Mouse (Mus musculus) layer of hippocampus, postnatal 10 days (tissue): ENCODE data around the gene Flii. TPM values are rescaled to one million over a fixed set of nuclear protein-coding genes. Genes with fewer than 3 reads are reported as not detected.

Experiments used
- DNase-seq, 2 experiments: peaks; one replicate each; pipeline ENCODE4 v3.0.0; 2021; ENCODE audit warnings: low spot score in 2 of 2
- microRNA-seq, 2 experiments: library from miRNA; unstranded; fragments of <30 nt; microRNA quantifications; one replicate each; pipeline ENCODE4 v1.2.0; 2021
- total RNA-seq, 2 experiments: library from RNA; stranded (reverse); gene quantifications; 2 replicates each; pipeline ENCODE4 v1.2.3; 2021

The Flii gene
- total RNA-seq, 2 experiments from 2014 or later = 54.7 to 57.8 TPM

DNA sequence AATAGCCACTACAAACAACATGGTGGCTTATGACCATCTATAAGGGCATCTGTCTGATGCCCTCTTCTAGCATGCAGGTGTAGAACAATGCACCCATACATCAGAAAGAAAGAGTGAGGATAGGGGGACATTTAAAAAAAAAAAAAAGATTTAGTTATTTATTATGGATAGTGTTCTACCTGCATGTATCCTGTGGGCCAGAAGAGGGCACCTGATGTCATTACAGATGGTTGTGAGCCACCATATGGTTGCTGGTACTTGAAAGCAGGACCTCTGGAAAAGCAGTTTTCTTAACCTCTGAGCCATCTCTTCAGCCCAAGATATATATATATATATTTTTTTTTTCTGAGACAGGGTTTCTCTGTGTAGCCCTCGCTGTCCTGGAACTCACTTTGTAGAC is 30.9 kb downstream of the Flii start:
- no peak for DNase-seq

Small RNA genes within 50 kb of the gene (microRNA-seq; reads per million reads assigned to microRNA genes)
- gene Mir5100 = 2.7 to 4.0 reads per million in 2 experiments

Other genes starting within 250 kb of the Flii start
- gene Alkbh5, start 190.9 kb downstream of the Flii start, total RNA-seq = 10 to 100 TPM; 39.0 to 40.1 TPM
- 10 to 100 TPM; 42.5 to 47.3 TPM for gene Llgl1, start 27.5 kb downstream of the Flii start, total RNA-seq
- 10 to 100 TPM; 25.4 to 27.7 TPM for gene Mief2, start 1.1 kb upstream of the Flii start, total RNA-seq
- gene Top3a, start 50.1 kb upstream of the Flii start, total RNA-seq = 1 to 10 TPM; 5.8 to 6.1 TPM
- gene Smcr8, start 50.3 kb upstream of the Flii start, total RNA-seq = 10 to 100 TPM; 22.1 to 23.6 TPM
- 1 to 10 TPM; 3.9 to 7.1 TPM for gene Shmt1, start 84.5 kb upstream of the Flii start, total RNA-seq
- gene Dhrs7b, start 103.4 kb upstream of the Flii start, total RNA-seq = 10 to 100 TPM; 26.1 to 27.4 TPM
- 10 to 100 TPM; 22.9 to 25.5 TPM for gene Tmem11, start 152.0 kb upstream of the Flii start, total RNA-seq
- gene Natd1, start 187.5 kb upstream of the Flii start, total RNA-seq = 10 to 100 TPM; 13.3 to 16.8 TPM
- gene Map2k3, start 204.8 kb upstream of the Flii start, total RNA-seq = 10 to 100 TPM; 15.9 to 16.6 TPM